Mouse (Mus musculus) stomach, embryonic 16.5 days (tissue): ENCODE measurements around the gene Optc. TPM values are rescaled to one million over a fixed set of nuclear protein-coding genes. Genes with fewer than 3 reads are reported as not detected.

Experiments used
- ATAC-seq: fragments of 200-750 bp; cut with Nextera tagmentation; 2 replicates; pipeline ENCODE4 v1.8.0; 2017; ENCODE audit warnings: moderate number of reproducible peaks, moderate TSS enrichment; ENCODE audit not compliant: insufficient read depth, low FRiP score
- H3K27ac ChIP-seq: fragments of 300-500 bp; sonication (generic); 2 replicates; pipeline ENCODE4 v1.5.1; 2014; ENCODE audit warnings: low read length
- H3K27me3 ChIP-seq: fragments of 300-500 bp; sonication (generic); 2 replicates; pipeline ENCODE4 v1.6.1; 2014; ENCODE audit warnings: low read length, control low read depth, mixed read lengths; ENCODE audit not compliant: control insufficient read depth, insufficient read depth
- H3K36me3 ChIP-seq: fragments of 300-500 bp; sonication (generic); 2 replicates; pipeline ENCODE4 v1.6.1; 2014; ENCODE audit warnings: low read length; ENCODE audit not compliant: control insufficient read depth, insufficient read depth
- H3K4me1 ChIP-seq: fragments of 300-500 bp; sonication (generic); 2 replicates; pipeline ENCODE4 v1.6.1; 2014; ENCODE audit warnings: low read length, control low read depth, mixed read lengths; ENCODE audit not compliant: control insufficient read depth, insufficient read depth
- H3K4me2 ChIP-seq: fragments of 300-500 bp; sonication (generic); 2 replicates; pipeline ENCODE4 v1.6.1; 2014; ENCODE audit warnings: low read depth, low read length, mixed read lengths
- H3K4me3 ChIP-seq: fragments of 300-500 bp; sonication (generic); replicated peaks from 2 replicates; pipeline ENCODE4 v1.5.1; 2014; ENCODE audit warnings: mild to moderate bottlenecking, low read length
- H3K9ac ChIP-seq: fragments of 300-500 bp; sonication (generic); 2 replicates; pipeline ENCODE4 v1.6.1; 2014; ENCODE audit warnings: low read length
- H3K9me3 ChIP-seq: fragments of 300-500 bp; sonication (generic); replicated peaks from 2 replicates; pipeline ENCODE4 v1.6.1; 2016; ENCODE audit warnings: low read length, control low read depth; ENCODE audit not compliant: control insufficient read depth
- WGBS: fragments of 180-500 bp; shearing (Covaris S2); extraction: QIAGEN DNeasy Blood & Tissue Kit; methylation state at CpG from one replicate; pipeline ENCODE4 v1.1.7; 2014; 5-methylcytosine and 5-hydroxymethylcytosine counted together
- polyA plus RNA-seq: library from polyadenylated mRNA; unstranded; fragments of >200 nt; fragmentation: Nextera tagmentation; extraction: Ambion mirVana; gene quantifications from 2 replicates; pipeline ENCODE4 v1.2.1, GENCODE M21; 2015

The Optc gene
- polyA plus RNA-seq, 1 experiment from 2014 or later = 1.9 TPM

DNA sequence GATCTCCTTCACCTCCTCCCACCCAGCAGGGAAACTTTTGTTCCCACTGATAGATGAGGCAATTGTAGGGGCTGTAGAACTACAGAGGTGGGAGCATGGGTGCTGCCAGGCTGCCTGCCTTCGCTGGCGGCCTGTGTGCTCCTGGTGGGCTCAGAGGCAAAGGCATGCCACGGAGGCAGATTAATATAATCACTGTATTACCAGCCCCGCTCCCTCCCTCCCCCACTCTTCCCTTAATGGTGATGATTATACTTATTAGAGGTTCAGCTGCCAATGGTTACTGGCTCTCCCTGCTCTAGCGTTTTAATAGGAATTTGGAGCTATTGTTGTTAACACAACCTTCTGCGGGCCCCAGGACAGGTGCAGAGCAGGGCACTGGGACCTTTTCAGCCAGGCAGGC lies 26.0 kb downstream of the Optc start:
- H3K4me1 ChIP-seq = peaks cover 4% of the 10 kb centered on the region; the same call in 1 of the 2 replicates
- H3K27me3 ChIP-seq = no peaks in the 10 kb centered on the region
- 49% methylated on average over 6 of the region's 6 CpGs for WGBS
- no peak overlapping the region for H3K9ac ChIP-seq
- no peaks in the 10 kb centered on the region for H3K36me3 ChIP-seq
- no peak for ATAC-seq
- H3K4me2 ChIP-seq = no peak overlapping the region
- H3K9me3 ChIP-seq = no peaks in the 10 kb centered on the region
- H3K4me3 ChIP-seq = no peak overlapping the region
- H3K27ac ChIP-seq = no peak overlapping the region

DNA sequence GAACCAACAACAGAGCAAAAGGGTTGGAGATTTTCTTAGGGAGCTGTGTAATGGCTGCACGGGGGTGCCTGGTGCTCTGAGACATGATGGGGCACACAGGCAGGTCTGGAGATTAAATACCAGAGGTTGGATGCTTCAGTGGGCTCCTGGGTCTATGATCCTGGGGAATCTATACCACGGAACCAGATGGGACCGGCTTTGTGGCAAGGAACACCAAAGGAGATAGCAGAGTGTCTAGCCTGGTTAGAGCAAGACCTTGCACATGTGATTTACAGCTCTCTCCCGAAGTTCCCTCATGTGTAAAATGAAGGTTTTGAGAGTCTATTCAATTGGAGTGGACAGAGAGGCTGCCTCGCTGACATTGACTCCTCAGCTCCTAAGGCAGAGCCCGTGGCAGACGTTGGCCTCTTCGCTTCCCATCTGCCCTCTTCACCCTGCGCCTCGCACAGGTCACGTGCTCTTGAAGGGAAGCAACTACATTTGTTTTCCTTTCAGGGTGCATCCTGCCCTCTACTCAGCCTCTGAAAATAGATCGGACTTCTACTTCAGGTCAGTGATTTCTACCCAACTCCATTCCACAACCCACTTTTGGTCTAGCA lies 28.9 kb downstream of the Optc start:
- Histone ChIP-seq H3K4me3 (no peak overlapping the region), H3K9ac (no peak overlapping the region), H3K27ac (no peak overlapping the region), H3K4me1 (0 out of 2 replicates have a peak, but pooled peaks cover 3% of the 10 kb centered on the region), H3K27me3 (no peaks in the 10 kb centered on the region), H3K9me3 (no peaks in the 10 kb centered on the region), H3K4me2 (no peak overlapping the region), H3K36me3 (no peaks in the 10 kb centered on the region)
- WGBS = 58% methylated on average over 12 of the region's 12 CpGs
- ATAC-seq = no peak

DNA sequence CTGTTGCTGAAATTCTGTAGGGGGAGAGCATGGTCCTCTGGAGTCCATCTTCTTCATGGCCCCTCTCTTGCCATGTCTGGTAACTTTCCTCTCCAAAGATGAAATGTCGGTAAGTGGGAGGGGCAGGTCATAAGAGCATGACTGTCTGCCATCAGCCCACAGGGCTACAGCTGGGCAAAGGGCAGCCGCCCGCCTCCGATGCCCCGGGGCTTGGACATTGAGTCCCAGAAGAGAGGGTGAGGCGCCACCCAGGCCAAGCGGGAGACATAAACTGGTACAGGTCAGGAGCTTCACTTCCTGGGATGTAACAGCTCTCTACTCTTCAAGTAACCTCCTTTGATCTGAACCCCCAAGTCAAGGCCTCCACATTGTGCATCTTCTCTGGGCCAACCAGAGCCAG lies 30.9 kb downstream of the Optc start:
- Histone ChIP-seq H3K9me3 (no peaks in the 10 kb centered on the region), H3K27ac (no peak overlapping the region), H3K4me1 (no peaks in the 10 kb centered on the region), H3K4me2 (no peak overlapping the region), H3K9ac (no peak overlapping the region), H3K4me3 (no peak overlapping the region), H3K27me3 (no peaks in the 10 kb centered on the region), H3K36me3 (no peaks in the 10 kb centered on the region)
- 85% methylated on average over 7 of the region's 7 CpGs for WGBS
- ATAC-seq = no peak

DNA sequence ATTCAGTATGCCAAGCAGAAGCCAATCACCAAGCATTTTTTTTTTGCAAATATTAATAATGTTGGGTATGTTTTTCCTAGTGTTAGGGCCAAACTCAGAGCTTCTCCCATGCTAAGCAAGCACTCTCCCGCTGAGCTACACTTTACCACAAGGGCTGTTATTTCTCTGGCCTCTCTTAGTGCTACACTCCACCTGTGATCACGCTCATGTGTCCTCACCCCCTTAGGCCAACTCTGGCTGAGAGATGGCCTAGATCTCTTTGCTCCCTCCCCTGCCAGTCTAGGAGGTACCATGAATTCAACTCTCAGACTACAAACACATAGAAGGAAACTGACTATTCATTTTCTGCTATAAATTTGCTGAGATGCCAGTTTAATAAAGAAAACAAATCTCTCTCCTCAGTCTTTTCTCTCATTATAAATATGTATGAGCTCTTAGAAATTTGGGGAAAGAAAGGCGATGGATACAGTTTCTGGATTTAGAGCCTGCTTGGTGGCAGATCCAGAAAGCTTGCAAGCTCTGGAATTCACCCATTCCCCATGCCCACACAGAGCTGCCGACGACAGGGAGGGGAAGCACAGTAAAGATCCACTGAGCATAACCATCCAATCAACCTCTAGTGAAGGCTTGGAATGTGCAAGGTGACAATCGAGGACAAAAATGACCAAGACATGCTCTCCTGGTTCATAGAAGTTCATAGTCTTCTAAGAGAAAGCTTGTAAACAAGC lies 34.5 kb downstream of the Optc start:
- Histone ChIP-seq H3K27me3 (no peaks in the 10 kb centered on the region), H3K4me3 (no peak overlapping the region), H3K9me3 (no peaks in the 10 kb centered on the region), H3K36me3 (no peaks in the 10 kb centered on the region), H3K27ac (no peak overlapping the region), H3K4me1 (no peaks in the 10 kb centered on the region), H3K9ac (no peak overlapping the region), H3K4me2 (no peak overlapping the region)
- ATAC-seq = no peak
- 86% methylated on average over 6 of the region's 6 CpGs for WGBS

DNA sequence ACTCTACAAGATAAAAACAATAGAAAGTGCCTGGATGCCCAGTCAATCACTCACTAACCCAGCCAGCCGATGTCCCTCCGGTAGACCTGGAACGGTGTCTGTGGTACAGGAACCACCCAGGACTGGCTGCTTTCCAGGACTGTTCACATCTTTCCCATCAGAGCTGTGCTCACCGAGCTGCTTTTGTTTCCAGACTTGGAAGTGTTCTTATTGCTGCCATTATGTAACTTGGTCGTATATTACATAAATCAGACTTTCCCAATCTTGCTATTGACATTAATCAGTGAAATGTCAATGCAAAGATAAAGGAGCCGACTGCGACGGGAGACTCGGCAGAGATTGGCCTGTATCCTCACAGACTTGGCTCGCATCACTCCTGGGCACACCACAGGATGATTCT lies 36.6 kb downstream of the Optc start:
- WGBS = 66% methylated on average over 10 of the region's 10 CpGs
- H3K4me1 ChIP-seq = no peaks in the 10 kb centered on the region

DNA sequence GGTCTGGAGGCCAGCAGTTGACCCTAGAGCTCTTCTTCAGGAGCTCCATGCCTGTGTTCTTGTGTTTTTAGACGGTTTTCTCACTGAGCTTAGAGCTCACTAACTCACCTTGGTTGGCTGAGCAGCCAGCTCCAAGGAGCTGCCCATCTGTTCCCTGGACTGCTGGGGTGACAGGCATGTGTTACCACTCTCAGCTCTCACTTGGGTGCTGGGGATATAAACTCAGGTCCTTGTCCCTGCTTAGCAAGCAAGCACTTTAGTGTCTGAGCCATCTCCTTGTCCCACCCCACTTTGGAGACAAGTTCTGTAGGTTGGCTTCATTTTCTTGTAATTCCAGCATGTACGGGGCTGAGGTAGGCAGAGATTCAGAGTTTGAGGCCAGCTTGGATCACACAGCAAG lies 38.6 kb downstream of the Optc start:
- Histone ChIP-seq H3K36me3 (no peaks in the 10 kb centered on the region), H3K27me3 (no peaks in the 10 kb centered on the region), H3K4me2 (no peak overlapping the region), H3K9ac (no peak overlapping the region), H3K9me3 (no peaks in the 10 kb centered on the region), H3K27ac (no peak overlapping the region), H3K4me1 (no peaks in the 10 kb centered on the region), H3K4me3 (no peak overlapping the region)
- no peak for ATAC-seq
- WGBS = 59% methylated on average over 2 of the region's 2 CpGs

More for the DNA sequence above, 36.6 kb downstream of the Optc start:
- Histone ChIP-seq H3K9ac (no peak overlapping the region), H3K27ac (no peak overlapping the region), H3K36me3 (no peaks in the 10 kb centered on the region), H3K4me3 (no peak overlapping the region), H3K27me3 (no peaks in the 10 kb centered on the region), H3K4me2 (no peak overlapping the region), H3K9me3 (no peaks in the 10 kb centered on the region)
- no peak for ATAC-seq

DNA sequence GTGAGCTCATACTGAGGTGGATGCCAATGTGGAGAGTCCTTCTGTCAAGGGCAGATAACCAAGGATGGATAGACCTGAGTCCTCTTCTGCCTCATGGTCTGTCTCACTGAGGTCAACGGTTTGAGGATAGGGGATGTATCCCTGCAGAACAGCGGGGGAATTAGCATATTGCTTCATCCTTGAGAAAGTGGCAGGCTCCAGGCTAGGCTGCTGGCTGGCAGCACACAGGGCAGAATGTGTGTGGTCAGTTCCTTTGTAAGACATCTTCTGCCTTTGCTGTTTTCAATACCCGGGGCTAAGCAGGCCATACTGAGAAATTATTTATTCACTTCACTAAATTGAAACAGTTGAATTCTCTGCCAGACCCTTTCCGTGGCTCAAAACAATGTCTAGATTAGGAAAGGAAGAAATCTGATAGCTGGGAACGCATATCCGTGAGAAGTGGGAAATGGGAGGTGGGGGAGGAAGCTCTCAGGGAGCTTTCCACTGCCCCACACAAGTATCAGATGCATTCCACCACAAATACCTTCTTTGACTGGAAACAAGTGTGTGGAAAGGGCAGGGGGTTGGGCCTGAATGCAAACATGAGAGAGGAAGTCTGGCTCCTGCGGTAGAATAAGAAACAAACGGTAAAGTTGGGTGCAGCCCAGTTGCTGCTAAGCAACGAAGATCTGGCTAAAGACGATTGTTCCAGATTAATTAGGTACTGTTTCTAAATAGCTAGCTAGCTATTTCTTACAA lies 44.4 kb downstream of the Optc start:
- no peak overlapping the region for H3K9ac ChIP-seq
- H3K36me3 ChIP-seq = no peaks in the 10 kb centered on the region
- H3K9me3 ChIP-seq = no peaks in the 10 kb centered on the region
- 9% methylated on average over 10 of the region's 10 CpGs for WGBS
- peak overlapping the region; percentile 43 for H3K27ac ChIP-seq
- ATAC-seq = no peak
- H3K27me3 ChIP-seq = no peaks in the 10 kb centered on the region
- no peak overlapping the region for H3K4me3 ChIP-seq
- H3K4me2 ChIP-seq = peak overlapping the region; percentile 13; the same call in 1 of the 2 replicates
- H3K4me1 ChIP-seq = peaks cover 10% of the 10 kb centered on the region

DNA sequence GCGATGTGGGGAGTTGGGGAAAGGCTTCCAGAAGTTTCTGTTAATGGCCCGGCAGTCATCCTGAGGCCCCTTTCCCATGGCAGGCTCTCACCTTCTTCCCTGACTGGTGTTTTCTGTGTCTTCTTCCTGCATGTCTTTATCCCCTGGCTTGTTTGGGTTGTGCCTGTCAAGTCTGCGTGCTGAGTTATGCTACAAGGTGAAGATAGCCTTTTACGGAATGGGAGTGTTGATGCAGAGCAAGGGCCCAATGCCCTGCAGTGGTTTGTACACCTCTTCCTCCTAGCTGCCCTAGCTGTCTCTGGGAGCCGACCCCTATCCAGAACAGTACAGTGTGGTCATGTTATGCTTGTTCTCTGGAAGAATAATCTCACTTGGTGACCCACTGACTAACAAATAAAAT lies 46.8 kb downstream of the Optc start:
- H3K4me1 ChIP-seq = peaks cover 10% of the 10 kb centered on the region
- H3K4me3 ChIP-seq = no peak overlapping the region
- 59% methylated on average over 5 of the region's 5 CpGs for WGBS
- H3K9me3 ChIP-seq = no peaks in the 10 kb centered on the region
- H3K27me3 ChIP-seq = no peaks in the 10 kb centered on the region
- H3K27ac ChIP-seq = no peak overlapping the region
- no peak overlapping the region for H3K9ac ChIP-seq
- H3K4me2 ChIP-seq = no peak overlapping the region
- H3K36me3 ChIP-seq = no peaks in the 10 kb centered on the region
- no peak for ATAC-seq
